Mouse (Mus musculus) heart, postnatal 14 days (tissue): ENCODE data around the gene Ooep. TPM values are rescaled to one million over a fixed set of nuclear protein-coding genes. Genes with fewer than 3 reads are reported as not detected.
"Not testable (repeated sequence)": the region's sequence is repeated elsewhere in the genome, so short reads cannot be mapped to it uniquely, and the experiment has no call there.

Source experiments
- DNase-seq, 2 experiments: peaks; one replicate each; pipeline ENCODE4 v3.0.0; 2021 to 2022
- intact Hi-C: fragments of 180-260 bp; cut with DNase I; formaldehyde crosslinking; loops from one replicate; pipeline ENCODE4 v1.15.1; 2025
- total RNA-seq, 2 experiments: library from RNA; stranded (reverse); gene quantifications; 2 replicates each; pipeline ENCODE4 v1.2.3; 2021

Gene Ooep
- total RNA-seq, 2 experiments from 2014 or later, result not detected

DNA sequence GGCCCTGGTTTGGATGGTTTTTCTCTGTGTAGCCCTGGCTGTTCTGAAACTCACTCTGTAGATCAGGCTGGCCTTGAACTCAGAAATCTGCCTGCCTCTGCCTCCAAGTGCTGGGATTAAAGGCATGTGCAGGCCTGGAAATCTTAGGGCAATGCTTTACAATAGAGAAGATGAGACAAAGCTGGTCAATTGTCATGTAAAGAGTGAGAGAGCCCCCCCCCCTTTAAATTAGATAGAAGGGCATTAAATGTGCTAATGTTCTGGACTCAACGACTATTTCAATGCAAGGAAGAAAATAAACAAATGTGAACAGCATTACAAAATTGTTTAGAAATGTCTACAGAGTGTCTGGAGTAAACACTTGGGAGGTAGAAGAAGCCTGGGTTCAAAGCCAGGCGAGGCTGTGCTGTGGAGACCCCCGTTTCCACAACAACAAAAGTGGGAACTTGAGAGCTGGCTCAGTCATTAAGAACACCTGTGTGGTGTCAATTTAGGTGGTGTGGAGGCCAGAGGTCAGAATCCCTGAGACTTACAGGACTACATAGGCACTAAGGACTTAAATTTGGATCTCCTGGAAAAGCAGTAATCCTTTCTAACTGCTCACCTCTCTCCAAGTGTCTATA, 9.7 kb downstream of the Ooep start:
- no peak for DNase-seq
- intact Hi-C loops, result no loop called here

GRCm38 (mm10) chr9:78367959-78368358, 10.6 kb downstream of the Ooep start, which contains the start of gene Dppa5a:
Gene Dppa5a (minus strand): TSS chr9:78368177.
- intact Hi-C loops, DNase-seq: not testable (repeated sequence)

- no peak for DNase-seq
- intact Hi-C loops, result no loop called here
Observed at GRCm38 (mm10) chr9:78365850-78366544, 12.5 kb downstream of the Ooep start.

DNA sequence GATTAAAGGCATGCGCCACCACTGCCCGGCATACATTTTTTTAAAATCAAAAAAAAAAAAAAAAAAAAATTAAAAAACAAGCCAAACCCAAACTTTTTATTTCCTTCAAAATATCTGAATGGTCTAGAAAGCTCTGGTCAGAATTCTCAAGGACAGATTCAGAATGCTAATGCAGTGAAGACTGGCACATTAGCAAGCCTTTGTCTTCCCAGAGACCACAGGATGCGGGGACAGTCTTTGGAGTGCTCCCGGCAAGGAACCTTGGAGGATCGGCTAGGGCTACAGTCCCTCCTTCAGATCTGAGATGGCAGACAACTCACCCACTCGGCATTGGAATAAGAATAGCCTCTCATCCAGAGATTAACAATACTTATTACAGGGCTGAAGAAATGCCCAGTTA, 13.8 kb downstream of the Ooep start:
- DNase-seq, result no peak
- intact Hi-C loops, result loop anchor here (5.0 kb wide), 1 partner anchor 73 kb away; no protein-coding TSS in a partner anchor

DNA sequence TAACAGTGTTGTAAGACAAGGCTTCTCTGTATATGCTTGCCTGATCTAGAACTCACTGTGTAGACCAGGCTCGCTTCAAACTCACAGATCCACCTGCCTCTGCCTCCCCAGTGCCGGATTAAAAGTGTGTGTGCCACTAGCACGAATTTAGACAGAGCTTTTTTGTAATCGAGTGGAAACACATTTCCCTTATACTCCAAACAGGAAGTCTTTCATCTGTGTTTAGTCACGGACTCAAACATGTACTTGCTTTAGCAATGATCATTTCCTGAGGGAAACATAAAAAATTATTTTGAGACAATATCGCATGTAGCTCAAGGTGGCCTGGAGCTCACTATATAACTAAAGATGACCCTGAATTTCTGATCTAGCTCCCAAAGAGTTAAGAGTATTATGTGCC, 15.2 kb downstream of the Ooep start:
- intact Hi-C loops, result loop anchor here (5.0 kb wide), 1 partner anchor 74 kb away; no protein-coding TSS in a partner anchor
- no peak for DNase-seq

DNA sequence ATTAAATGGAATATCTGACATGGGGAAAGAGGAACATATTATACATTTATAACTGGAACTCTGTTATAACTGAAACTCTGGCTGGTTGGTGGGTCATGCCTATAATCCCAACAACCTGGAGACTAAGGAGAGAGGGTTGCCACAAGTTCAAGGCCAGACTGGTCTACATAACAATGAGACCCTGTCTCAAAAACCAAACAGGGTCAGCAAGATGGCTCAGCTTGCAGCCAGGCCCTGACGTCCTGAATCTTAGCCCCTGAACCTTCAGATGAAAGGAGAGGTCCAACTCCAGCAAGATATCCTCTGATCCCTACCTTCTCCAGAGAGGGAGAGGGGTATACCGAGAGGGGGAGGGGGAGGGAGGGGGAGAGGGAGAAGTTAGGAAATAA, 18.0 kb downstream of the Ooep start:
- DNase-seq, result no peak
- intact Hi-C loops, result loop anchor here (5.0 kb wide), 1 partner anchor 77 kb away; no protein-coding TSS in a partner anchor

DNA sequence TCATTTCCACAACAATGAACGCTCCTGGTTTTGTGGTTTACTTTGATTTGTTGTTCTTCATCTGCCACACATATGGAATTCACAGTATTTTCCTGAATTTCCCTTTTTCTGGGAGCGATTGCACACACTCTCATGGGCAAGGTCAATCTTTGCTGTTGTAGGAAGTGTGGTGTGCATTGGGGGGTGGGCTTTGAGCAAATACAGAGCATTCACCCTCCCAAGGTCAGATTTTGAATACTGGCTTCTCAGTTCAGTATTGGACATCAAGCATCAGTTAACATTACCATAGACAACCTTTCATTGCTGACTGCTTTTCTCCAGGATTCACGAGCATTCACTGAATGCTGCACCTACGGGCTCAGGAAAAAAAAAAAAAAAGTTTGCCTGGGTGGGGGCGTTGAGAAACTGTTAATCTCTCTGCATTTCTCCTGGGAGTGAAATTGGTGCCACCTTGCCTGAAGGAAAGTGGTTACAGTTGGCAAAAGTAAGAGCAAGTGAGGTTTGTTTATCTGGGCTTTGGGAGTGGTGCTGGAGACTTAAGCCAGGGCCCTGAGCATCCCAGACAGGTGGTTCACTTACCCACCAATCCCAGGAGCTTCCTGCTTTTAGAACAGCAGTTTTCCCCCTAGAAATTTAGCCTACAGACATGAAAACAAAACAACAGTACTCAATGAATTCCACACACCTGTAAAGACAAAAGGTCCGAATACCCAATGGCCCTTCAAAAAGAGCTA, 18.6 kb downstream of the Ooep start:
- no peak for DNase-seq
- intact Hi-C loops, result loop anchor here (5.0 kb wide), 2 partner anchors 77 to 192 kb away; no protein-coding TSS in a partner anchor

DNA sequence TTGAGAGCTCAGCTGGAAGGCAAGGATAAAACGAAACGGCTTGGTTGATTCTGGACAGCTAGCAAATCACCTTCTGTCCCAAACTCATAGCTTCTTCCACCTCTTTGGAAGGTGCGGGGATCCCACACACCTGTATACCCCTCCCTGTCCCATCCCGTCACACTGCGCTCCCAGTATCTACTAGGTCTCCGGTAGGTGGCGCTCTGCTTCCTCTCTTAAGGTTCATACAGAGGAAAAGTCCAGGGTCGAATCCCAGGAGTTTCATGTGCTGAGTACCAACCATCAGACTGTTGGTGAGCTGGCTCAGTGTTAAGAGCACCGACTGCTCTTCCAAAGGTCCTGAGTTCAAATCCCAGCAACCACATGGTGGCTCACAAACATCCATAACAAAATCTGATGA, 20.5 kb downstream of the Ooep start:
- peak; percentile 70 to 75 for DNase-seq
- intact Hi-C loops, result loop anchor here (5.0 kb wide), 1 partner anchor 194 kb away; no protein-coding TSS in a partner anchor

DNA sequence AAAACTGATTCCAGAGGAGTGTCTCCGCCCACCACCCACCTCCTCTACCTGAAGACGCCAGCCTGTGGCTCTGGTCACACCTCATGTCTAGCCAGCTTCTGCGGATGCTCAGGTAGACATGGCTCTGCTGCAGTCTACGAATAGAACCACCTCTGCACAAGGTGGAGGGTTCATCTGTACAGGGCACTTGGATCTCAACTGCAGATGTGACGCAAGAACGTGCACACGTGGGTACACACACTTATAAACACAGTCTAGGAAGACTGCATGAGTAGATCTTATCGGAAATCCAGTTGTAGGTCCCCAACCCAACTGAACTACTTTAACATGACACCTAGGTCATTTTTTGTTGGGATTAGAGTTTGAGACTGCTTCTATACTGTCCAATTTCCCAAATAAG, 22.9 kb downstream of the Ooep start, which contains the start of gene Gsta2:
Gene Gsta2 (minus strand): TSS at position 178 of the 400 bp plus-strand sequence.
- intact Hi-C loops, result loop anchor here (5.0 kb wide), 1 partner anchor 197 kb away; no protein-coding TSS in a partner anchor
- no peak for DNase-seq

DNA sequence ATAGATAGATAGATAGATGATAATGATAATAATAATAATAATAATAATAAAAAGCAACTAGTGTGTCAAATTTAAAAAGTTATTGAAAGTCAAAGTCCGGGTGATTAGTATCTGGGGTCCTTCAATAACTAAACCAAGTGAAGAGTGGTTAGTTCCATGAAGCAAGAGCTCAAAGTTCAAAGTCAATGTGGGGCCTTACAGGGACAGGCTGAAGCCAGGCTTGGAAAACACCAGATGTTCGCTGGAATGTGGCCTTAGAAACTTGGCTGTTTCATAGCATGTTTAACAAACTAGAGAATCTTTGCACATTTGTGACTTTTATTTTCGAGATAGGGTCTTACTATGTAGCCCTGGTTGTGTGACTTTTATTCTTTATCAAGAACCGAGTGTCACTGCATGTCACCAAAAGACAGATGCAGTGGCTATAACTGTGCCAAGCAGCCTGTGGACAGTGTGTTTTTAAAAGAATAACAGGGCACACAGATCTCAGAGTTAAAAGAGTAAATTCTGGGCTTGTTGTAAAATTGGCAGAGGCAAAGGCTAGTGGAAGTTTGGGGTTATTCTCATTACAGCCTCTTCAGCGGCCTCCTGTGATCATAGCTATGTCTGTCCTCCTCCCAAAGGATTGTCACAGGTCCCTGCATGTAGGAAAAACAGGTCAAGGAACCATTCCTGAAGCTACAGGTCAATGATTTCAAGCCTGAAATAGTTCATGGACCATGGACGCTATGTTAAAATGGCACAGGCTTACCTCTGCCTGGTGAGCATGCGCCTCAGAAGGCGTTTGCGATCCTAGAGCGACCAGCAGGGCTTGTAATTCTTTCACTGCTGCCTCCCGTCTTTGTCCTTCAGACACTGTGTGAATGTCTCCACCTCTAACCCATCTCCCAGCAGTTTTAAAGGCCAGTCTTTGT, 23.6 kb downstream of the Ooep start:
- intact Hi-C loops, result loop anchor here (5.0 kb wide), 1 partner anchor 197 kb away; no protein-coding TSS in a partner anchor
- DNase-seq, result peak in 1 of 2 experiments; percentile 4

DNA sequence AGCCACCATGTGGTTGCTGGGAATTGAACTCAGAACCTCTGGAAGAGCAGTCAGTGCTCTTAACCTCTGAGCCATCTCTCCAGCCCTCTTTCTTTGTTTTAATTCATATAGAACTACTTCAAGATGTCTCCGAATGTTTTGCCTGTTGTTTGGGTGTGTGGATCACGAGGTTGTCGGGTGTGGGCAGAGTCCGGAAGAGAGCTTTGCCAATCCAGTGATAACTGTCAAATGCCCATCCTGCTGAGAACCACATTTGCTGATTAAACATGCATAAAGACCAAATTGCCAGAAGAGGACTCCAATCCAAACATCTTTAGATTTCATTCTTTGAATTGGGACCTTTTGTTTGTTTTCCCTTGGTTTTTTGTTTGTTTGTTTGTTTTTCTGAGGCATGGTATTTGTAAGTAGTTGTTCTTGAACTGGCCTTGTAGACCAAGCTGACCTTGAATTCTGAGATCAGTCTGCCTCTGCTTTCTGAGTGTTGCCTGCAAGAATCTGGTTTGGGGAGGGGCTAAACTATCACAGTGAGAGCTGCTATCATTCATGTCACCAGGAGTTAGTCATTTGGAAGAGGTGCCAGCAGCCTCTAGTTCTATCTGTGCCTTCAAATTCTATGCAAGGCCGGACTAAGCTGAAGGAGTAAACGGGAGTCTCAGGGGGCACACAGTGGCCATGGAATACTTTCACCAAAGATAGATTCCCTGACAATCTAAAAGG, 26.9 kb downstream of the Ooep start:
- intact Hi-C loops, result no loop called here
- no peak for DNase-seq

DNA sequence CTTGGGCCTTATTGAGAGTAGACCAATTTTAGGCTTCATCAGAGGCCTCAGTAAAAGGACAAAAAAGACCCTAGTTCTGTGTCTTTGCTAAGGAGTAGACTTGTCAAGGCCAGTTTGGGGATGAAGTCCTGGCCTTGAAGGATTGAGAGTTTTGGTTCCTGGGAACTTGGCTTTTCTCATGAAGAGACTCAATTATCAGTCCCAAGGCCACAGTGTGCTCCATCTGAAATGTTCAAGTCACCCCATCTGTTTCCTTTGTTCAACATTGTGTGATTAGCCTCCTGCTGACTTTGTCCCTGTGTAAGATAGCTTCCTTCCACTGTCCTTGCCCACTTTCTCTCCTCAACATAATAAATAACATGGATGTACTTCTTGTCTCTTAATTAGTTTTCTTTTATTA, 28.5 kb downstream of the Ooep start:
- intact Hi-C loops, DNase-seq: not testable (repeated sequence)

GRCm38 (mm10) chr9:78349141-78349540, 29.4 kb downstream of the Ooep start:
- intact Hi-C loops, DNase-seq: not testable (repeated sequence)

- DNase-seq, intact Hi-C loops: not testable (repeated sequence)
Observed at GRCm38 (mm10) chr9:78348206-78349004, 30.1 kb downstream of the Ooep start.

DNA sequence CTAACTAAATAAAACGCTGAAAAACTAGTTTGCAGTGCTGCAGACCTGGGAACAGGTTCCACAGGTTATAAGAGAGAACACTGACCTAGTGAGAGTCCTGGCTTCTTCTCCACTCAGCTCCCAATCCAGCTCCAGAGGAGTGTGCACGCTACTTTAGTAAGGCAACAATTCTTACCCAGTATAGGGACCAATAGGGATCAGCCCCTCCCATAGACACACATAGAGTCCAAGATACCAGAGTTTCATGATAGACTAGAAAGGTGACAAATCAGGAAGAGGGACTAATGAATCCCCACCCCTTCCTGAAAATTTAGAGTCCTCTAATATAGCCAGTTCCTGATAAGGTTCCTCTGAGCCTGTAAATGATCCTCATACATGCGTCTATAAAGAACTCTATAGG, 31.5 kb downstream of the Ooep start:
- DNase-seq, result no peak
- intact Hi-C loops, result no loop called here

GRCm38 (mm10) chr9:78345235-78345634, 33.3 kb downstream of the Ooep start:
- DNase-seq, intact Hi-C loops: not testable (repeated sequence)

GRCm38 (mm10) chr9:78343055-78343454, 35.5 kb downstream of the Ooep start:
- intact Hi-C loops, result loop anchor here (5.0 kb wide), 1 partner anchor 46 kb away; no protein-coding TSS in a partner anchor
- not testable (repeated sequence) for DNase-seq

DNA sequence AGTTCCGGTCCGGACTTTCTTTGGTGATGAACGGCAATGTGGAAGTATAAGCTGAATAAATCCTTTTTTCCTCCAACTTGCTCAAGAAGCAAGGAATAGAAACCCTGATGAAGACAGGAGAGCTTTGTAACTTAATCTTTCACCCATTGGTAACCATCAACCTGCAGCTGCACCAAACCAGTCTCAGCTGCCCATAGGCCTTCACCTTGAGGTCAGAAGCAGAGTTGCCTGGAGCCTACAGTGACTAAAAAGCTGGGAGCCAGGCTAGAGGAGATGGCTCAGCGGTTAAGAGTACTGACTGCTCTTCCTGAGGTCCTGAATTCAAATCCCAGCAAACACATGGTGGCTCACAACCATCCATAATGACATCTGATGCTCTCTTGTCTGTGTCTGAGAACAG, 36.0 kb downstream of the Ooep start:
- intact Hi-C loops, result loop anchor here (5.0 kb wide), 1 partner anchor 45 kb away; no protein-coding TSS in a partner anchor
- DNase-seq, result not testable (repeated sequence)
